Mouse (Mus musculus) stomach, embryonic 14.5 days (tissue): Measurements from ENCODE around the gene Cdc6. TPM values are rescaled to one million over a fixed set of nuclear protein-coding genes. Genes with fewer than 3 reads are reported as not detected.

Source experiments
- ATAC-seq: fragments of 200-750 bp; cut with Nextera tagmentation; 2 replicates; pipeline ENCODE4 v1.8.0; 2017; ENCODE audit warnings: low read depth, moderate TSS enrichment; ENCODE audit not compliant: insufficient number of reproducible peaks, insufficient read depth, low FRiP score
- H3K27ac ChIP-seq: fragments of 300-500 bp; sonication (generic); 2 replicates; pipeline ENCODE4 v1.5.1; 2014; ENCODE audit warnings: mild to moderate bottlenecking, low read length, moderate library complexity, mixed read lengths
- H3K27me3 ChIP-seq: fragments of 300-500 bp; sonication (generic); 2 replicates; pipeline ENCODE4 v1.6.1; 2014; ENCODE audit warnings: low read length, control low read depth, mixed read lengths; ENCODE audit not compliant: control insufficient read depth, insufficient read depth
- H3K36me3 ChIP-seq: fragments of 300-500 bp; sonication (generic); 2 replicates; pipeline ENCODE4 v1.6.1; 2014; ENCODE audit warnings: mild to moderate bottlenecking, control low read depth, low read length, moderate library complexity, mixed read lengths; ENCODE audit not compliant: control insufficient read depth, insufficient read depth
- H3K4me1 ChIP-seq: fragments of 300-500 bp; sonication (generic); 2 replicates; pipeline ENCODE4 v1.6.1; 2014; ENCODE audit warnings: low read length, control low read depth, mixed read lengths; ENCODE audit not compliant: control insufficient read depth, insufficient read depth
- H3K4me2 ChIP-seq: fragments of 300-500 bp; sonication (generic); replicated peaks from 2 replicates; pipeline ENCODE4 v1.6.1; 2014; ENCODE audit warnings: low read depth, low read length, control low read depth
- H3K4me3 ChIP-seq: fragments of 300-500 bp; sonication (generic); 2 replicates; pipeline ENCODE4 v1.5.1; 2014; ENCODE audit warnings: low read depth, low read length, control low read depth
- H3K9ac ChIP-seq: fragments of 300-500 bp; sonication (generic); replicated peaks from 2 replicates; pipeline ENCODE4 v1.6.1; 2014; ENCODE audit warnings: low read depth, mild to moderate bottlenecking, control low read depth, low read length, moderate library complexity, mixed read lengths
- H3K9me3 ChIP-seq: fragments of 300-500 bp; sonication (generic); 2 replicates; pipeline ENCODE4 v1.6.1; 2016; ENCODE audit warnings: low read depth, low read length, control low read depth; ENCODE audit not compliant: control insufficient read depth
- WGBS: fragments of 180-500 bp; shearing (Covaris S2); extraction: QIAGEN DNeasy Blood & Tissue Kit; methylation state at CpG from one replicate; pipeline ENCODE4 v1.1.7; 2014; 5-methylcytosine and 5-hydroxymethylcytosine counted together
- polyA plus RNA-seq: library from polyadenylated mRNA; unstranded; fragments of >200 nt; fragmentation: Nextera tagmentation; extraction: Ambion mirVana; gene quantifications from 2 replicates; pipeline ENCODE4 v1.2.1, GENCODE M21; 2014

The Cdc6 gene
- polyA plus RNA-seq, 1 experiment from 2014 or later = 31.4 TPM

GRCm38 (mm10) chr11:98939953-98940641, 32.5 kb downstream of the Cdc6 start:
- Histone ChIP-seq H3K4me2 (peak overlapping the region; percentile 96), H3K9me3 (no peaks in the 10 kb centered on the region), H3K36me3 (no peaks in the 10 kb centered on the region), H3K27ac (peak overlapping the region; percentile 96), H3K9ac (peak overlapping the region; percentile 25; the same call in 1 of the 2 replicates), H3K4me3 (peak overlapping the region; percentile 87), H3K27me3 (no peaks in the 10 kb centered on the region), H3K4me1 (peaks cover 87% of the 10 kb centered on the region)
- 34% methylated on average over 11 of the region's 11 CpGs for WGBS
- no peak for ATAC-seq

- no peaks in the 10 kb centered on the region for H3K27me3 ChIP-seq
- H3K9me3 ChIP-seq = no peaks in the 10 kb centered on the region
- H3K27ac ChIP-seq = peak overlapping the region; percentile 96
- 37% methylated on average over 3 of the region's 3 CpGs for WGBS
- H3K4me2 ChIP-seq = peak overlapping the region; percentile 96
- peak overlapping the region; percentile 87 for H3K4me3 ChIP-seq
- no peak for ATAC-seq
- H3K9ac ChIP-seq = no peak overlapping the region; the same call in 1 of the 2 replicates
- H3K4me1 ChIP-seq = peaks cover 88% of the 10 kb centered on the region
- no peaks in the 10 kb centered on the region for H3K36me3 ChIP-seq
Measured at GRCm38 (mm10) chr11:98940776-98941175, 33.2 kb downstream of the Cdc6 start.

GRCm38 (mm10) chr11:98941341-98941825, 33.8 kb downstream of the Cdc6 start:
- peak overlapping the region; percentile 96 for H3K27ac ChIP-seq
- H3K4me2 ChIP-seq = peak overlapping the region; percentile 96
- ATAC-seq = no peak
- peak overlapping the region; percentile 25 for H3K9ac ChIP-seq
- H3K4me3 ChIP-seq = peak overlapping the region; percentile 87
- WGBS = 2% methylated on average over 12 of the region's 12 CpGs
- peaks cover 87% of the 10 kb centered on the region for H3K4me1 ChIP-seq
- no peaks in the 10 kb centered on the region for H3K27me3 ChIP-seq
- H3K36me3 ChIP-seq = no peaks in the 10 kb centered on the region
- no peaks in the 10 kb centered on the region for H3K9me3 ChIP-seq

- peak overlapping the region; percentile 96 for H3K27ac ChIP-seq
- H3K9ac ChIP-seq = peak overlapping the region; percentile 25
- H3K4me1 ChIP-seq = peaks cover 82% of the 10 kb centered on the region
- H3K4me3 ChIP-seq = peak overlapping the region; percentile 87
- peak; percentile 19 for ATAC-seq
- H3K36me3 ChIP-seq = no peaks in the 10 kb centered on the region
- WGBS = 4% methylated on average over 15 of the region's 15 CpGs
- no peaks in the 10 kb centered on the region for H3K27me3 ChIP-seq
- no peaks in the 10 kb centered on the region for H3K9me3 ChIP-seq
- peak overlapping the region; percentile 96 for H3K4me2 ChIP-seq
Measured at GRCm38 (mm10) chr11:98941826-98942550, 34.4 kb downstream of the Cdc6 start.

GRCm38 (mm10) chr11:98942555-98942922, 34.9 kb downstream of the Cdc6 start:
- Histone ChIP-seq H3K27ac (peak overlapping the region; percentile 96), H3K36me3 (no peaks in the 10 kb centered on the region), H3K9ac (no peak overlapping the region), H3K4me2 (peak overlapping the region; percentile 96), H3K4me3 (peak overlapping the region; percentile 87; the same call in 1 of the 2 replicates), H3K27me3 (no peaks in the 10 kb centered on the region), H3K9me3 (no peaks in the 10 kb centered on the region), H3K4me1 (peaks cover 86% of the 10 kb centered on the region)
- 24% methylated on average over 3 of the region's 3 CpGs for WGBS
- no peak for ATAC-seq

GRCm38 (mm10) chr11:98942923-98943641, 35.5 kb downstream of the Cdc6 start:
- H3K4me3 ChIP-seq = no peak overlapping the region
- no peak overlapping the region for H3K9ac ChIP-seq
- WGBS = 52% methylated on average over 8 of the region's 8 CpGs
- H3K36me3 ChIP-seq = no peaks in the 10 kb centered on the region
- H3K27ac ChIP-seq = peak overlapping the region; percentile 96
- peak overlapping the region; percentile 96; the same call in 1 of the 2 replicates for H3K4me2 ChIP-seq
- ATAC-seq = no peak
- no peaks in the 10 kb centered on the region for H3K27me3 ChIP-seq
- no peaks in the 10 kb centered on the region for H3K9me3 ChIP-seq
- peaks cover 90% of the 10 kb centered on the region for H3K4me1 ChIP-seq

GRCm38 (mm10) chr11:98943741-98944461, 36.3 kb downstream of the Cdc6 start:
- 25% methylated on average over 14 of the region's 14 CpGs for WGBS
- H3K36me3 ChIP-seq = no peaks in the 10 kb centered on the region
- peak overlapping the region; percentile 96; the same call in 1 of the 2 replicates for H3K27ac ChIP-seq
- H3K4me1 ChIP-seq = peaks cover 87% of the 10 kb centered on the region
- H3K4me3 ChIP-seq = no peak overlapping the region
- H3K27me3 ChIP-seq = no peaks in the 10 kb centered on the region
- no peak overlapping the region for H3K9ac ChIP-seq
- H3K9me3 ChIP-seq = no peaks in the 10 kb centered on the region
- H3K4me2 ChIP-seq = peak overlapping the region; percentile 20
- ATAC-seq = no peak
